In genomic region chr4:139622373-139623282, GRCm38 (mm10) we compare ENCODE assay signal across 8 mouse cellular contexts. TPM values are rescaled to one million over a fixed set of nuclear protein-coding genes. Genes with fewer than 3 reads are reported as not detected.
A peak's percentile ranks its signal among the peaks of the same experiment; 100 is the strongest.
DNase-seq lines count a peak whose midpoint lies in the region; ATAC-seq and TF ChIP-seq lines count a peak whose summit lies in the region.

Gene Aldh4a1, plus strand, starts transcription at chr4:139622866.

- peak; percentile 93 for TF ChIP-seq EP300 in heart, postnatal 0 days (IDR thresholded peaks at IDR 0.05; ENCODE audit: low read depth)

- H3K4me3 ChIP-seq in E14TG2a.4 (replicated peaks; ENCODE audit: low read length), result peak within 1 kb of the TSS; percentile 95
- peak within 1 kb of the TSS; percentile 69 for H3K4me3 ChIP-seq in forebrain, embryonic 12.5 days (replicated peaks)
- peak within 1 kb of the TSS; percentile 66 for H3K4me3 ChIP-seq in heart, postnatal 0 days (ENCODE audit: low read depth, low read length)
- H3K4me3 ChIP-seq in liver, embryonic 16.5 days (ENCODE audit: low read depth, low read length), result peak within 1 kb of the TSS; percentile 78
- peak within 1 kb of the TSS; percentile 62 for H3K4me3 ChIP-seq in neural tube, embryonic 13.5 days
- peak within 1 kb of the TSS; percentile 83 for H3K4me3 ChIP-seq in testis, adult 2 months (ENCODE audit: control insufficient read depth, low read depth, low read length)

- no peaks in the 10 kb centered on the region for H3K27me3 ChIP-seq in E14TG2a.4 (ENCODE audit: insufficient read depth, low read length)
- 0 out of 2 replicates have a peak, but pooled peaks cover 2% of the 10 kb centered on the region for H3K27me3 ChIP-seq in forebrain, embryonic 12.5 days
- no peaks in the 10 kb centered on the region for H3K27me3 ChIP-seq in heart, postnatal 0 days (ENCODE audit: control insufficient read depth, insufficient read depth, low read length)
- H3K27me3 ChIP-seq in liver, embryonic 16.5 days (ENCODE audit: control insufficient read depth, insufficient read depth, low read depth, low read length), result no peaks in the 10 kb centered on the region
- no peaks in the 10 kb centered on the region for H3K27me3 ChIP-seq in neural tube, embryonic 13.5 days
- H3K27me3 ChIP-seq in testis, adult 2 months (ENCODE audit: control insufficient read depth, insufficient read depth, low read length), result no peaks in the 10 kb centered on the region

- TF ChIP-seq CTCF in E14TG2a.4 (conservative IDR thresholded peaks at IDR 0.05; ENCODE audit: low read length), result no peak
- TF ChIP-seq CTCF in heart, postnatal 0 days (IDR thresholded peaks at IDR 0.05; ENCODE audit: low read depth), result no peak
- no peak for TF ChIP-seq CTCF in testis, adult 2 months (IDR thresholded peaks at IDR 0.05; ENCODE audit: control insufficient read depth, insufficient read depth, insufficient replicate concordance, low read depth, low read length)

- peaks cover 14% of the 10 kb centered on the region; the same call in 1 of the 2 replicates for H3K36me3 ChIP-seq in E14TG2a.4 (ENCODE audit: insufficient read depth, low read length)
- H3K36me3 ChIP-seq in forebrain, embryonic 12.5 days (replicated peaks), result no peaks in the 10 kb centered on the region
- H3K36me3 ChIP-seq in heart, postnatal 0 days (replicated peaks; ENCODE audit: control insufficient read depth, insufficient read depth, low read length), result no peaks in the 10 kb centered on the region
- no peaks in the 10 kb centered on the region for H3K36me3 ChIP-seq in liver, embryonic 16.5 days (ENCODE audit: control insufficient read depth, insufficient read depth)
- H3K36me3 ChIP-seq in neural tube, embryonic 13.5 days, result no peaks in the 10 kb centered on the region
- H3K36me3 ChIP-seq in testis, adult 2 months (ENCODE audit: control insufficient read depth, insufficient read depth, low read length), result no peaks in the 10 kb centered on the region

- DNase-seq in c-Kit-positive CD71-positive TER-119-positive erythroid progenitor cells, embryonic 14.5 days (ENCODE audit: low spot score), result peak; percentile 93
- peak; percentile 98 for DNase-seq in heart, postnatal 0 days (ENCODE audit: low spot score)
- peak; percentile 85 to 93 for DNase-seq in kidney, postnatal 4 days

- H3K9me3 ChIP-seq in E14TG2a.4 (ENCODE audit: low read length), result no peaks in the 10 kb centered on the region
- no peaks in the 10 kb centered on the region for H3K9me3 ChIP-seq in forebrain, embryonic 12.5 days
- no peaks in the 10 kb centered on the region for H3K9me3 ChIP-seq in heart, postnatal 0 days (replicated peaks; ENCODE audit: control insufficient read depth, low read length)
- H3K9me3 ChIP-seq in liver, embryonic 16.5 days (replicated peaks; ENCODE audit: control insufficient read depth, low read length), result no peaks in the 10 kb centered on the region
- no peaks in the 10 kb centered on the region for H3K9me3 ChIP-seq in neural tube, embryonic 13.5 days

- H3K27ac ChIP-seq in forebrain, embryonic 12.5 days, result peak within 1 kb of the TSS; percentile 69
- H3K27ac ChIP-seq in heart, postnatal 0 days (ENCODE audit: low read depth), result peak within 1 kb of the TSS; percentile 73
- peak within 1 kb of the TSS; percentile 85 for H3K27ac ChIP-seq in liver, embryonic 16.5 days (ENCODE audit: low read length)
- H3K27ac ChIP-seq in neural tube, embryonic 13.5 days (replicated peaks), result peak within 1 kb of the TSS; percentile 88
- peak within 1 kb of the TSS; percentile 85 for H3K27ac ChIP-seq in testis, adult 2 months (ENCODE audit: control insufficient read depth, insufficient read depth, low read depth, low read length)

- H3K4me1 ChIP-seq in E14TG2a.4 (replicated peaks; ENCODE audit: low read depth, low read length), result peaks cover 81% of the 10 kb centered on the region
- peaks cover 20% of the 10 kb centered on the region for H3K4me1 ChIP-seq in forebrain, embryonic 12.5 days
- H3K4me1 ChIP-seq in heart, postnatal 0 days (ENCODE audit: control insufficient read depth, insufficient read depth), result peaks cover 11% of the 10 kb centered on the region; the same call in 1 of the 2 replicates
- peaks cover 17% of the 10 kb centered on the region for H3K4me1 ChIP-seq in liver, embryonic 16.5 days (ENCODE audit: control insufficient read depth, low read depth, low read length)
- H3K4me1 ChIP-seq in neural tube, embryonic 13.5 days (replicated peaks), result peaks cover 29% of the 10 kb centered on the region
- H3K4me1 ChIP-seq in testis, adult 2 months (ENCODE audit: control insufficient read depth, insufficient read depth, low read length), result peaks cover 8% of the 10 kb centered on the region

- TF ChIP-seq POLR2A in testis, adult 2 months (IDR thresholded peaks at IDR 0.05; ENCODE audit: control insufficient read depth, low read depth, low read length), result peak; percentile 79; the same call in 1 of the 2 replicates

- peak; percentile 100 for ATAC-seq in forebrain, embryonic 12.5 days (ENCODE audit: low FRiP score)
- ATAC-seq in heart, postnatal 0 days (ENCODE audit: insufficient read depth, low read depth), result peak; percentile 100
- ATAC-seq in liver, embryonic 16.5 days (ENCODE audit: low read depth), result peak; percentile 92
- ATAC-seq in neural tube, embryonic 13.5 days (ENCODE audit: low read depth), result peak; percentile 100

- peak within 1 kb of the TSS; percentile 70 for H3K9ac ChIP-seq in forebrain, embryonic 12.5 days
- H3K9ac ChIP-seq in heart, postnatal 0 days (replicated peaks; ENCODE audit: low read depth, low read length), result peak within 1 kb of the TSS; percentile 67
- peak within 1 kb of the TSS; percentile 85 for H3K9ac ChIP-seq in liver, embryonic 16.5 days (ENCODE audit: low read depth, low read length)
- H3K9ac ChIP-seq in neural tube, embryonic 13.5 days, result peak within 1 kb of the TSS; percentile 77

- WGBS in forebrain, embryonic 12.5 days, result under 1% methylated on average over 33 of the region's 38 CpGs
- under 1% methylated on average over 33 of the region's 38 CpGs for WGBS in heart, postnatal 0 days
- WGBS in liver, embryonic 16.5 days (ENCODE audit: insufficient replicate concordance), result 1% methylated on average over 35 of the region's 38 CpGs
- WGBS in neural tube, embryonic 13.5 days, result under 1% methylated on average over 33 of the region's 38 CpGs

- peak within 1 kb of the TSS; percentile 79 for H3K4me2 ChIP-seq in forebrain, embryonic 12.5 days
- peak within 1 kb of the TSS; percentile 91 for H3K4me2 ChIP-seq in heart, postnatal 0 days (ENCODE audit: low read depth, low read length)
- peak within 1 kb of the TSS; percentile 96 for H3K4me2 ChIP-seq in liver, embryonic 16.5 days (ENCODE audit: low read depth, low read length)
- peak within 1 kb of the TSS; percentile 70 for H3K4me2 ChIP-seq in neural tube, embryonic 13.5 days

RNA-seq across cellular contexts. Expression of gene Aldh4a1, which starts in this region (rescaled TPM):
- 19.0 and 19.3 TPM in 2 replicates for polyA plus RNA-seq in forebrain, embryonic 12.5 days (2016; fragmentation: Nextera tagmentation; extraction: Ambion mirVana)
- total RNA-seq in heart, postnatal 0 days (2014; rRNA removed; ENCODE audit: low replicate concordance), result 47.7 and 53.7 TPM in 2 replicates
- 21.7 and 24.9 TPM in 2 replicates for polyA plus RNA-seq in heart, postnatal 0 days (2015; fragmentation: Nextera tagmentation; extraction: Ambion mirVana)
- polyA plus RNA-seq in liver, embryonic 16.5 days (2015; fragmentation: Nextera tagmentation; extraction: Ambion mirVana), result 97.4 and 110 TPM in 2 replicates
- polyA plus RNA-seq in neural tube, embryonic 13.5 days (2015; fragmentation: Nextera tagmentation; extraction: Ambion mirVana), result 23.6 and 24.5 TPM in 2 replicates
- polyA plus RNA-seq in testis, adult 2 months (2012; rRNA removed), result 7.0 and 7.2 TPM in 2 replicates

Comparison
In these comparisons a context has a peak if more than half of its experiments do, and no peak if none do; other contexts are left out.
1. Peak in every context shown above with its lines: DNase-seq, ATAC-seq, H3K4me3 ChIP-seq and H3K27ac ChIP-seq.